Mouse (Mus musculus) gastrocnemius, adult 2 months (tissue): ENCODE measurements around the gene Nr2f2. TPM values are rescaled to one million over a fixed set of nuclear protein-coding genes. Genes with fewer than 3 reads are reported as not detected.

Experiments
- DNase-seq: peaks from one replicate; pipeline ENCODE4 v3.0.0; 2022
- H3K27ac ChIP-seq: fragments of 200-600 bp; 2 replicates; pipeline ENCODE4 v1.8.1; 2022; ENCODE audit warnings: mild to moderate bottlenecking
- H3K4me3 ChIP-seq: fragments of 200-600 bp; 2 replicates; pipeline ENCODE4 v1.8.1; 2022; ENCODE audit warnings: mild to moderate bottlenecking, moderate library complexity
- CTCF ChIP-seq: fragments of 200-600 bp; IDR thresholded peaks from 2 replicates; pipeline ENCODE4 v1.8.1; 2022; ENCODE audit warnings: antibody characterized with exemption, mild to moderate bottlenecking, moderate library complexity
- intact Hi-C: fragments of 180-260 bp; cut with DNase I; formaldehyde crosslinking; loops from one replicate; pipeline ENCODE4 v1.15.1; 2025
- long read RNA-seq, 2 experiments: library from polyadenylated mRNA; stranded (forward); transcript quantifications; one replicate each; pipeline ENCODE4 v2.0.0; 2021
- total RNA-seq, 2 experiments: library from RNA; stranded (reverse); gene quantifications; 2 replicates each; pipeline ENCODE4 v1.2.3; 2021

Nr2f2 gene
- 10 to 100 TPM; 15.8 to 16.2 TPM for total RNA-seq
- long read RNA-seq, experiment 1, full-length matches to known transcripts: 12 of 25 reads
- long read RNA-seq, experiment 1, partial matches to known transcripts: 12 of 25 reads
- long read RNA-seq, experiment 1, other reads (novel, unspliced or antisense): 1 of 25 reads
- long read RNA-seq, experiment 2, full-length matches to known transcripts: 5 of 16 reads
- long read RNA-seq, experiment 2, partial matches to known transcripts: 10 of 16 reads
- long read RNA-seq, experiment 2, other reads (novel, unspliced or antisense): 1 of 16 reads

DNA sequence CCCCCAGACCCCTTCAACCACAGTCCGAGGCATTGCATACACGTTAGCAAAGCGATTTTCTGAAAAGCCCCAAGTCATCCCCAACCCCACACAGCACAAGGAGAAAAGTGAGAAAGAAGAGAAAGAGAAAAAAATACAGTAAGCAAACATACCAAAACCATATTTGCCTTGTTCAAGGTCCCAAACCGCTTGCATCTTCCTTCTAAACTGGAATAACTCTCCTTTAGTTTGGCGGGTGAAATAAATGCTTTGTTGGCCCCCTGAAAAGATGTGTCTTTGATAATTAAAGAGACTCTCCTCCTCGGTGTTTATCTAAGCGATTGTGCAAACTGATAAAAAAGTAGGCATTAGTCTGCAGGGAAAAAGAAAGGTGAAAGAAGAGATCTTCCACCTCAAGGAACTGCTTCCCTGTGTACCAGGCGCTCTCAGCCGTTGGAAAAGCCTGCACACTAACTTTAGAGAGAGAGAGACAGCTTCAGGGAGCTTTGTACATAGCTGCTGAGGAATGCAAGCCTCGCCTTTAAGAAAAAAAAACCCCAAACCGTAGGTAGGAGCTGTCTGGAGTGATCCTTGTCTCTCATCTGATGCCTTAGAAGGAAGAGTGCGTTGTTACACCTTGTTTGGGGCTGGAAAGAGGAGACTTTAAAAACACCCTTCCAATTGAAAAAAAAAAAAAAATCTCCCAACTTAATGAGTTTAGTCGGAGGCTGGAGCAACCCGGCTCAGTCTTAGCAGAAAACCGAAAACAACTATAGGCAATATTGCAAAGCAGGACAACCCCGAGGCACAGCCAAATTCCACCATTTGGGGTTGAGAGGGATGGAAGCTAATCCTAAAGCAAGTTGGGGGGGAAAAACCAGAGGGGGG, at the start of gene Nr2f2:
Gene Nr2f2 (minus strand): TSS at position 795 of the 867 bp plus-strand sequence.
- intact Hi-C loops: loop anchor here (10.0 kb wide), 1 partner anchor 1049 kb away; no protein-coding TSS in a partner anchor
- Histone ChIP-seq H3K4me3 (peak within 1 kb of the TSS; percentile 94), H3K27ac (peak within 1 kb of the TSS; percentile 94)
- DNase-seq: no peak
- no peak for TF ChIP-seq CTCF

DNA sequence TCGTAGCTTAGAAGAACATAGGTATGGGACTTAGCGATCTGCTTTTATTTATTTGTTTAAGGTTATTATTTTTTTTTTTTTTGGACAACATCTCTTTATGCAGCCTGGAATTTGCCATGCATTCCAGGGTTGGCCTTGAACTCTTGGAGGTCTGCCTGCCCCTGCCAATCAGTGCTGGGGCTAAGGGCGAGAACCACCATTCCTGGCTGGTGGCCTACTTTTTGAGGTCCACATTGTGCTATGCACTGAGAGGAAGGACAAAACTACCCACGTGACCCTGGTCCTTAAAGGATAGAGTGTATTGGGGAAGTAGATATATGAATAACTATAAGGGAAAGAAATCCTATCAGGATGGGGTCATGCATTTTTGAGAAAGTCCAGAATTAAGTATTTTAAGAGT, 47.9 kb upstream of the Nr2f2 start:
- no peak overlapping the region for H3K4me3 ChIP-seq
- TF ChIP-seq CTCF: no peak
- H3K27ac ChIP-seq: no peak overlapping the region
- no peak for DNase-seq
- intact Hi-C loops: no loop called here

DNA sequence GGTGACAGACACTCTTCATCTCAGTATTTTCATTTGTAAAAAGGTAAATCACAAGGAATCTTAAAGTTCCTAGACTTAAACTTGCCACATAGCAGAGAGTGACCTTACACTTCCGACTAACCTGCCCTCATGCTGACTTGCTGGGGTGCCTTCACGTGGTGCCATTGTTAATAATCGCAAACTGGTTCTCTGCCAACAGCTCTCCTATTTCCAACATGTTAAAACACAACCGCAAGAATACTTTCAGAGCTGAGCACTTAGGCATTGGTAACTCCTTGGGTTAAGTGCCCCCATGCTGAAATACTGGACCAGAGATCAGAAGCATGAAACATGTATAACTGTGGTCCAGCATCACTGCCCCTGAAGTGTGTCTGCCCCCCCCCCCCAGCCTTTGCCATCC, 47.1 kb upstream of the Nr2f2 start:
- Histone ChIP-seq H3K27ac (no peak overlapping the region), H3K4me3 (no peak overlapping the region)
- intact Hi-C loops: no loop called here
- TF ChIP-seq CTCF: no peak
- no peak for DNase-seq

DNA sequence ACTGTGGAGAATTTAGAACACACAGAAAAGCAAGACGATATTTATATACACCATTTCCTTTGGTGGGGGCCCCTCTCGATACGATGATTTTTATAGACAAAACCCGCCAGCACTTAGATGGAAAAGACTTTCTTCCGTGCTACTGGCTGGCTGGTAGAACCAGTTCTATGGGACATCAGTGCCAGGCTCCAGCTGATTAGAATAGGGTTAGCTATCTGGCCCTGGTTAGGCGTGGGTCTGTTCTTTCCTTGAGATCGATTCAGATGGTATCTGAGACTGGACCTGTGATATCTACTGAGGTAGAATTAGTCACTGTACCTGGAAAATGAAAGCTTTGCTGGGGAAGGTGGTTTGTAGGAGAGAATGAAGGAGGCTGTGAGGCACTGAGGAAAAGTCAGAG, 46.4 kb upstream of the Nr2f2 start:
- Histone ChIP-seq H3K27ac (no peak overlapping the region), H3K4me3 (no peak overlapping the region)
- intact Hi-C loops: no loop called here
- DNase-seq: no peak
- no peak for TF ChIP-seq CTCF

DNA sequence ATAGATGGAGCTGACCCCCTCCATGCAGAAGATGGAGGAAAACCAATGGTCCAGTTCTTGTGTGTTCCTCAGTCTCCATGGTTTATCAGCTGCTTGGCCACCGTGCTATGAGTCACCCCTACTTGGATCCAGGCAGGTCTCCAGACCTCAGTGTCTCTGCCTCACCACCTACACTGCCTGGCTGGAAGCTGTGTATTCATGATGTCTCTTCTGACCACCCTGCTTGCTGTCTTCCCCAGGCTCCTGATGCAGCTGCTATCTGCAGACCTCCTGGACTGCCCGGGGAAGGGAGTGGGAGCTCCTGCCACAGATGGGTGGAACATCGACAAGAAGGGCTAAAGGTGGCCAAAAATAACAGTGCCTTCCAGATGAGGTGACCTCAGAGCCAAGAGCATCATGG, 43.8 kb upstream of the Nr2f2 start:
- Histone ChIP-seq H3K27ac (peak overlapping the region; percentile 83), H3K4me3 (no peak overlapping the region)
- DNase-seq: peak; percentile 23
- TF ChIP-seq CTCF: no peak
- intact Hi-C loops: no loop called here

DNA sequence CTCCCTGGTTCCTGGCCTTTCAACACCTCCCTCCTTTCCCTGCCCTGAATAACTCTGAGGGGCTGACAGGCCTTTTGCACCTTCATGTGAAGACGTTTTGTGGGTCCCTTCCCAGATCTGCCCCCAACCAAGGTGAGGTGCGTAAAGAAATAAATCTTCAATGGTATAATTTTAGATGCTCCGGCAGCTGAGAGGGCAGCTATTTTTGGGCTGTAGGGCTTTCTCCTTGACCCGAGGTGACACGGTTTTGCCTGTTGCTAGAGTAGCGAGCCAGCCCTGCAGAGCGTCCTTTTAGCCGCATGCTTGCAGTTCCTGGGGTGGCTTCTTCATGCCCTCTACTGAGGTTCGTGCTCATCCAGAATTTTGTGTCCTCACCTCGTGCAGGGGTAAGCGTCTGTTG, 43.4 kb upstream of the Nr2f2 start:
- no peak for TF ChIP-seq CTCF
- intact Hi-C loops: no loop called here
- Histone ChIP-seq H3K27ac (peak overlapping the region; percentile 83), H3K4me3 (0 out of 2 replicates have a peak overlapping the region, but pooled peaks have one; percentile 21)
- DNase-seq: peak; percentile 51

DNA sequence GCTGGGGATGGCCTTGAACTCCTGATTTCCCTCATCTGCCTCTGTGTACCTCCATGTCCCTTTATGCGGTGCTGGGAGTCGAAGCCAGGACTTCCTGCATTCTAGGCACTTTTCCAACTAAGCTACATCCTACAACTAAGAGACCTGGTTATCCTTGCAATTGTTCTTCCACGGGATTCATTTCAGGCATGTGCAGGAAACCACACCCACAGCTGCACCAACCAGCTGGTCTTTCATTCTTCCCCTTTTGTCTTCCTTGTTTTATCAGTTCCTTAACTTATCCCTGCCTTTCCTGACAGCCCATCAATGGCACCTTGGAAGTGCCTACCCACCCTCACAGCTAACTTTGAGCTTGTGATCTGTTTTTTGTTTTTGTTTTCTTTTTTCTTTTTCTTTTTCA, 42.3 kb upstream of the Nr2f2 start:
- no peak for DNase-seq
- intact Hi-C loops: no loop called here
- no peak for TF ChIP-seq CTCF
- peak overlapping the region; percentile 83; the same call in 1 of the 2 replicates for H3K27ac ChIP-seq
- no peak overlapping the region for H3K4me3 ChIP-seq

DNA sequence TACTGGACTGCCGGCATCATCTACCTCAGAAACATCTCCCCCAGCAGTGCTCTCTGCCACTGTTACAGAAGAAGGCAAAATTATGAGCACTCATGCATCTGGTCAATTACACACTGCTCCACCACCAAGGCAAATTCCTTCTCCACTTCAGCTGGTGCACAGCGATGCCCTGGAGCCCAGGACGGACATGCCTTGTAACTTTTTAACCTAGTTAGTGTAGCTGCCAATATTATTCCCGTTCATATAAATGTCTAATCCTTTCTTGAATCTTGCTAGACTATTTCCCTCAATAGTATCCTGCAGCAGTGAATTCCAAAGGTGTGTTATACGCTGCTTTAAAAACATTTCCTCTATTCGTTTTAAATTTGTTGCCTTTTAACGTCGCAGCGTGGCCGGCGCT, 40.6 kb upstream of the Nr2f2 start:
- no peak overlapping the region for H3K4me3 ChIP-seq
- no peak for DNase-seq
- intact Hi-C loops: no loop called here
- TF ChIP-seq CTCF: no peak
- H3K27ac ChIP-seq: no peak overlapping the region

DNA sequence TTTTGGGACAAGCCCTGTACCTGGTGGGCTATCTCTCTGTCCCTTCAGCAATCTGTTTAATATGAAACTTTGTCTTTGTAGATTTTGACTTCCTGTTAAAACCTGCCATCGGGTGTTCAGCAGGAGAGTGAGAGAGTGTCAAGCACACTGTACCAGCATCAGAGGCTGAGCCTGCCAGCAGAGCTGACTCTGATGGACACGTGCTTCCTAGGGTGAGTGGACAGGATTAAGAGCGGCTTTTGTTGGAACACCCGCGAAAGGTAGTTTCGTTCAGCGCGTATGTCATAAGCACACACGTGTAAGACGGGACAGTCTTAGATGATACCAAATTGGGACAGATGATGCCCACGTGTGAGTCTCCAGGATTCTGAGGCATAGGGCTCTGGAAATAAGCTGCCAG, 40.0 kb upstream of the Nr2f2 start:
- Histone ChIP-seq H3K4me3 (no peak overlapping the region), H3K27ac (no peak overlapping the region)
- DNase-seq: no peak
- TF ChIP-seq CTCF: no peak
- intact Hi-C loops: no loop called here

DNA sequence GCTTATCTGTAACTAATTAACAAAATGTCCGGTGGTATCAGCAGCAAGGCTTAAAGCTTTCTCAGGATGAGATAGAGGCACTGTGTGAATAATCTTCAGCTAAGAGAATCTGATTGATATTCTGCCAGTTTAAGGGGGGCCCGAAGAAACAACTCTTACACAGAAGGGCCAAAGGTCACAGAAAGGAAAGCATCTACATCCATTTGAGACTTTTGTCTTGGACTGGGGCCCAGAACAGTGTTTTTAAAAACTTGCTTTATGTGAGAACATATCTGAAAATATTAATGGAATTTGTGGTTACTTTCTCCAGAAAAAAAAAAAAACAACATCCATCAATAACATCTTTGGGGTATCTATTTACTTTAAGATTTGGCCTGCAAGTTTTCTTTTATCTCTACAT, 38.9 kb upstream of the Nr2f2 start:
- H3K27ac ChIP-seq: no peak overlapping the region
- intact Hi-C loops: no loop called here
- H3K4me3 ChIP-seq: no peak overlapping the region
- no peak for DNase-seq
- TF ChIP-seq CTCF: no peak

DNA sequence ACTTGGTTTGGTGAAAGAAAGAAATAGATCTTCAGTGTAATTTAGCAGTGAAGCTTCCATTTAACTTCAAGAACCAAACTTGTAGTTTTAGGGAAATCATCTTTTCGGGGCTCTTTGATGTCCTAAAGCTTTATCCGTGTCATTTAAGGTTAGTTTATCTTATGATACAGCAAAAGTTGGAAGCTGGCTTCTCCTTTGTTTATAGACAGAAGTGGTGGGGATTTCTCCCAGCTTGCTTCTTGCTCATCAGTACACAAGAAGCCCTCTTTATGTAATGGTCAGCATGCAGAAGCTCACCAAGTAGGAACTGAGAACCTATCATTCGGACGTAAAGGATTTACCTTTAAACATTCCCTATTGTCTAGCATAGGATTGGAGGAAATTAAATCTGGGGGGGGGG, 16.3 kb upstream of the Nr2f2 start:
- intact Hi-C loops: no loop called here
- TF ChIP-seq CTCF: no peak
- Histone ChIP-seq H3K4me3 (no peak overlapping the region), H3K27ac (no peak overlapping the region)
- no peak for DNase-seq

DNA sequence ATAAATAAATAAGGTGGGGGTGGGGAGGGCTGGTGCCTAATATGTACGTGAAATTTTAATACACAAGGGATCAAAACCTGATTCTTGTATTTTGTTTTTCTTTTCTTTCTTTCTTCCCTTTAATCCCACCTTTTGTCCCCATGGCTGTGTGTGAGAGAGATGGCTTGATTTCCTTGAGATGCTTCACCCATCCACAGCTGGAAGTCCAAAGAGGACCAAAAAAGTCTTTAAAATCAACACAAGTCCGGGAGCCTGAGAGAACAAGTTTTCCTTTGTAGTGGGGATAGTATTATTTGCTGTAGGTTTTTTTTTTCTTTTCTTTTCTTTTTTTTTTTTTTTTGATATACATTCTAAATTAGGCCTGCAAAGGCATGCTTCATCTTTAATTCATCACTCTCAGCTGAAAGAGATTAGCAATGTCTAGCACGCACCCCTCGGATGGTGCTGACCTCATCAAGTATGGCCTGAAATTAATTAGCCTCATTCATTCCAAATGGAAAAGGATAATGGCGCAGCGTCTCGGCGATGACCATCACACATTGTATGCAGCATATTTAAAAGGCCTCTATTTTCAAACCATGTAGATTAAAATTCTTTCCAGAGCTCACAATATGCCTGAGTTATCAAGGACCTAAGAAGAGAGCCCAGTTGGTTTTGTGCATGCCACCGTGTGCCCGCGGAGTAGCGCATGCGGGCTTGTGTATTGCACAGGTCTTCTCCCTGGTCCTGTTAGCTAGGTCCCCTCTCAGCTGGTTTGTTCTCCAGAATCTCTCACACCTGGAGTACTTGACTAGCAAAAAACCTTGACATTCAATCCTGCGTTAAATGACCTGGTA, 15.1 kb upstream of the Nr2f2 start:
- no peak overlapping the region for H3K27ac ChIP-seq
- no peak for DNase-seq
- intact Hi-C loops: no loop called here
- no peak for TF ChIP-seq CTCF
- no peak overlapping the region for H3K4me3 ChIP-seq

DNA sequence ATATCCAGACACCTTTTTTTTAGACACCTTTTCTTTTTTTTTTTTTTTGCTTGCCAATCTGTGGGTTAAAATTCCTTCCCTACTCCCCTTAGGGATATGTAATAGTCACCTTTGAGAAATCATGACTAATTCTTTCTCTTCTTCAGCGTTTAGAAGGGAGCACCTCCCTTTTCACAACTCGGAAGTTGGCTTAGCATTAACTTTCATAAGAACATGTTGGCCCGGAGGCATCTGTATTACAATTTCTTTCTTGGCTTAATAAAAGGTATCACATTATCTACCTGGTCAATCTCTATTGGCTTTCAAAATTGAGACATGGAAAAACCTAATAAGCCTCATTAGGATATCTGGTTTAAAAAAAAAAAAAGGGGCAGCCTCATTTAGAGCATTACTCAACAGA, 14.4 kb upstream of the Nr2f2 start:
- TF ChIP-seq CTCF: no peak
- intact Hi-C loops: no loop called here
- no peak for DNase-seq
- no peak overlapping the region for H3K4me3 ChIP-seq
- H3K27ac ChIP-seq: no peak overlapping the region
